Mouse (Mus musculus): ENCODE data around the gene Fam166a. TPM values are rescaled to one million over a fixed set of nuclear protein-coding genes. Genes with fewer than 3 reads are reported as not detected.

The Fam166a gene
- polyA plus RNA-seq, 1 experiment from 2014 or later = 1.4 TPM

GRCm38 (mm10) chr2:25211121-25211670, 7.3 kb upstream of the Fam166a start, which contains the start of gene Nelfb:
Gene Nelfb (minus strand): TSS chr2:25211489.
- H3K27ac ChIP-seq (replicated peaks) = peak within 1 kb of the TSS; percentile 98
- no peaks in the 10 kb centered on the region for H3K9me3 ChIP-seq
- peak within 1 kb of the TSS; percentile 96 for H3K4me3 ChIP-seq
- under 1% methylated on average over 44 of the region's 44 CpGs for WGBS
- peaks cover 25% of the 10 kb centered on the region for H3K27me3 ChIP-seq (replicated peaks; ENCODE audit: low read depth, poor library complexity, severe bottlenecking)
- peaks cover 19% of the 10 kb centered on the region for H3K4me1 ChIP-seq
- peaks cover 35% of the 10 kb centered on the region for H3K36me3 ChIP-seq (replicated peaks)
- DNase-seq (ENCODE audit: low spot score) = peak; percentile 95

- peaks cover 19% of the 10 kb centered on the region for H3K4me1 ChIP-seq
- DNase-seq (ENCODE audit: low spot score) = no peak
- no peak overlapping the region for H3K4me3 ChIP-seq
- 67% methylated on average over 23 of the region's 23 CpGs for WGBS
- no peaks in the 10 kb centered on the region for H3K9me3 ChIP-seq
- peaks cover 13% of the 10 kb centered on the region for H3K36me3 ChIP-seq (replicated peaks)
- peaks cover 25% of the 10 kb centered on the region for H3K27me3 ChIP-seq (replicated peaks; ENCODE audit: low read depth, poor library complexity, severe bottlenecking)
- H3K27ac ChIP-seq (replicated peaks) = no peak overlapping the region
These were observed 5.2 kb upstream of the Fam166a start for GRCm38 (mm10) chr2:25213266-25213865.

DNA sequence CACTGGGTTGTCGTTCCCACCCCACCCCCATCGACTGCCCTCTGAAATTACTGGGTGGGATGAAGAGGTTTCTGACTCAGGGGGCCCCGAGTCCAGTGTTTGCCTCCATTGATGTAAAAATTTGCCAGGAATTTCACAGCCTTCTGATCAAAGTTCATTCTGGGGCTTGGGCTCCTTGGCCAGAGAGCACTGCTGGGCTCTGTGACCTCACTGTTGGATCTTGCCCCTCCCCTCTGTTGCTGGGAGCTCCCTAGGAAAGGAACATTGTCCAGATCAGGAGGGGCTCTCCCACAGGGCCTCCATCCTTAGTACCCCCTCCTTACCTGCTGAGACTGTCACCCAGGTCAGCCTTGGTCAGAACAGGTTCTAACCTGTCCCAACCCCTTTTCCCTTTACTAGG, 4.1 kb upstream of the Fam166a start, which contains the start of gene Stpg3:
Gene Stpg3, minus strand, starts transcription at position 194 of the 400 bp plus-strand sequence.
- H3K36me3 ChIP-seq (replicated peaks) = peaks cover 5% of the 10 kb centered on the region; the same call in 1 of the 2 replicates
- 70% methylated on average over 3 of the region's 3 CpGs for WGBS
- H3K27ac ChIP-seq (replicated peaks) = no peak within 1 kb of the TSS
- H3K27me3 ChIP-seq (replicated peaks; ENCODE audit: low read depth, poor library complexity, severe bottlenecking) = peaks cover 25% of the 10 kb centered on the region
- no peaks in the 10 kb centered on the region for H3K9me3 ChIP-seq
- H3K4me1 ChIP-seq = peaks cover 19% of the 10 kb centered on the region
- DNase-seq (ENCODE audit: low spot score) = no peak
- no peak within 1 kb of the TSS for H3K4me3 ChIP-seq

- H3K27ac ChIP-seq (replicated peaks) = no peak overlapping the region
- H3K4me1 ChIP-seq = no peaks in the 10 kb centered on the region
- H3K9me3 ChIP-seq = no peaks in the 10 kb centered on the region
- H3K36me3 ChIP-seq (replicated peaks) = peaks cover 14% of the 10 kb centered on the region
- no peak overlapping the region for H3K4me3 ChIP-seq
- no peak for DNase-seq (ENCODE audit: low spot score)
- 63% methylated on average over 2 of the region's 2 CpGs for WGBS
- peaks cover 18% of the 10 kb centered on the region for H3K27me3 ChIP-seq (replicated peaks; ENCODE audit: low read depth, poor library complexity, severe bottlenecking)
These were observed 879 bp upstream of the Fam166a start for GRCm38 (mm10) chr2:25217666-25218065.

DNA sequence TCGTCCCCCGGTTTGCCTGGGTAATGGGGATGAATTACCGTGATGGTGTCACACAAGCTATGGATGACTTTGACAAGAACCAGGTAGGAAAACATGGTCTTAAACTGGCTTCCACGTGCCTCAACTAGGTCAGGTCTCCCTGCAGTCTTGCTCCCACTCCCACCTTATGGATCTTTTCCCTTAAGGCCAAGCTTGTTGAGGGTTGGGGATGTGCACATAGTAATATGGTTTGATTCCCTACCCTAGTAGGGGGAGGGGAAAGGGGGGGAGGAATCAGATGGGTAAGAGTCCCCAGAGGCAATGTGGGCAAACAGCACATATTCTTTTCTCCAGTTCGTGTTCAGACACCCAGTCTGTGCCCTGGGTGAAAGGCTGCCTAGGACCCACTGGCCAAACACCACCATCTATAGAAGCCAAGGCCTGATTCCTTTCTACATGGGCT, 2.8 kb downstream of the Fam166a start:
- DNase-seq (ENCODE audit: low spot score) = no peak
- WGBS = 70% methylated on average over 5 of the region's 5 CpGs

GRCm38 (mm10) chr2:25223681-25224491, 5.3 kb downstream of the Fam166a start:
- 1% methylated on average over 53 of the region's 53 CpGs for WGBS
- H3K9me3 ChIP-seq = no peaks in the 10 kb centered on the region
- H3K27me3 ChIP-seq (replicated peaks; ENCODE audit: low read depth, poor library complexity, severe bottlenecking) = no peaks in the 10 kb centered on the region
- peaks cover 26% of the 10 kb centered on the region for H3K36me3 ChIP-seq (replicated peaks)
- DNase-seq (ENCODE audit: low spot score) = no peak
- peaks cover 26% of the 10 kb centered on the region for H3K4me1 ChIP-seq
- peak overlapping the region; percentile 93 for H3K27ac ChIP-seq (replicated peaks)
- peak overlapping the region; percentile 84 for H3K4me3 ChIP-seq

More for the DNA sequence above, 2.8 kb downstream of the Fam166a start:
- Histone ChIP-seq H3K4me1 (peaks cover 17% of the 10 kb centered on the region), H3K27ac (replicated peaks) (no peak overlapping the region), H3K9me3 (no peaks in the 10 kb centered on the region), H3K4me3 (no peak overlapping the region), H3K27me3 (replicated peaks; ENCODE audit: low read depth, poor library complexity, severe bottlenecking) (no peaks in the 10 kb centered on the region), H3K36me3 (replicated peaks) (peaks cover 26% of the 10 kb centered on the region)

GRCm38 (mm10) chr2:25224492-25224765, 5.9 kb downstream of the Fam166a start, which contains the start of gene Tubb4b:
Gene Tubb4b (minus strand): TSS chr2:25224702.
- Histone ChIP-seq H3K9me3 (no peaks in the 10 kb centered on the region), H3K27ac (replicated peaks) (peak within 1 kb of the TSS; percentile 93)
- under 1% methylated on average over 17 of the region's 17 CpGs for WGBS

GRCm38 (mm10) chr2:25224766-25225752, 6.5 kb downstream of the Fam166a start:
- Histone ChIP-seq H3K4me1 (peaks cover 29% of the 10 kb centered on the region), H3K4me3 (peak overlapping the region; percentile 84), H3K27me3 (replicated peaks; ENCODE audit: low read depth, poor library complexity, severe bottlenecking) (peaks cover under 1% of the 10 kb centered on the region; the same call in 1 of the 2 replicates), H3K9me3 (no peaks in the 10 kb centered on the region), H3K36me3 (replicated peaks) (peaks cover 26% of the 10 kb centered on the region), H3K27ac (replicated peaks) (peak overlapping the region; percentile 91)
- WGBS = 2% methylated on average over 41 of the region's 41 CpGs
- peak; percentile 98 for DNase-seq (ENCODE audit: low spot score)

More at GRCm38 (mm10) chr2:25224492-25224765, 5.9 kb downstream of the Fam166a start, which contains the start of gene Tubb4b:
- DNase-seq (ENCODE audit: low spot score) = no peak
- Histone ChIP-seq H3K27me3 (replicated peaks; ENCODE audit: low read depth, poor library complexity, severe bottlenecking) (no peaks in the 10 kb centered on the region), H3K4me1 (peaks cover 29% of the 10 kb centered on the region), H3K4me3 (peak within 1 kb of the TSS; percentile 84), H3K36me3 (replicated peaks) (peaks cover 26% of the 10 kb centered on the region)

DNA sequence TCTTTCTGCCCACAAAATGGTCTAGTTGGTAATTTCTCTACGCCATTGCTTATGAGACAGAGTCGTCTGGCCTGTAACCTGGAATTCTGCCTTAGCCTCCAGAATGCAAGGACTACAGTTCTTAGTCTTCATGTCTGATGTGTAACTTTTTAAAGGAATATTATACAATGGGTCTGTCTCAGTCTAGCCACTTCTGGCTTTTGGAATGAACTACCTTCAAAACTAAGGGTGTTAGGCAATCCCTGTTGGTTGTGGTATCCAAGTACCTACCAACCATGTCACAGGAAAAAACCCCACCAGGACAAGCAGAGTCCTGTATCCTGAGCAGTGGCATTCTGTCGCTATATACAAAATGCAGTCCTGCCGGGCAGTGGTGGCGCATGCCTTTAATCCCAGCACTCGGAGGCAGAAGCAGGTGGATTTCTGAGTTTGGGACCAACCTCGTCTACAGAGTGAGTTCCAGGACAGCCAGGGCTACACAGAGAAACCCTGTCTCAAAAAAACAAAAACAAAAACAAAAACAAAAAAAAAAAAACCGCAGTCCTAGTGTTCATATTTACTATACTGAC, 7.3 kb downstream of the Fam166a start:
- Histone ChIP-seq H3K4me3 (peak overlapping the region; percentile 84), H3K36me3 (replicated peaks) (peaks cover 26% of the 10 kb centered on the region), H3K4me1 (peaks cover 29% of the 10 kb centered on the region), H3K9me3 (no peaks in the 10 kb centered on the region), H3K27me3 (replicated peaks; ENCODE audit: low read depth, poor library complexity, severe bottlenecking) (peaks cover 8% of the 10 kb centered on the region), H3K27ac (replicated peaks) (peak overlapping the region; percentile 91)
- no peak for DNase-seq (ENCODE audit: low spot score)
- WGBS = 75% methylated on average over 8 of the region's 8 CpGs

DNA sequence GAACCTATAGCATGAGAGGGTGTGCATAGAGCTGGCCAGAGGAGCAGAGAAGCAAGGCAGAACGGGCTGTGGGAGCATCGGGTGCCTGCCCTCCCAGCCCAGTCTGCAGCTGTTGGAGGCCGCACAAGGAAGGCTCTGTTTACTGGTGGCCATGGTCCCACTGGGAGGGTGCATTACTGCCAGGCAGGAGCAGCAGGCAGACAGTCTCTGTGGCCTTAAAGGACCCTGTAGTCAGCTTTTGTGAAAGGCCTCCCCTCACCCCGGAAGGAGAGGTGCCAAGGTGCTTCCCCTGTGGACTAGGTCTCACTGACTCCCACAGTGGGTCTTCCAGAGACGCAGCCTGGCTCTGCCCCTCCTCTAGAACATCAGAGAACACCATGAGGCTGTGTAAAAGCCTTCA, 8.3 kb downstream of the Fam166a start:
- H3K9me3 ChIP-seq = no peaks in the 10 kb centered on the region
- peak overlapping the region; percentile 7; the same call in 1 of the 2 replicates for H3K27ac ChIP-seq (replicated peaks)
- no peak for DNase-seq (ENCODE audit: low spot score)

GRCm38 (mm10) chr2:25227406-25227805, 8.9 kb downstream of the Fam166a start:
- Histone ChIP-seq H3K4me1 (peaks cover 29% of the 10 kb centered on the region), H3K36me3 (replicated peaks) (peaks cover 12% of the 10 kb centered on the region), H3K27ac (replicated peaks) (no peak overlapping the region), H3K4me3 (no peak overlapping the region), H3K9me3 (no peaks in the 10 kb centered on the region), H3K27me3 (replicated peaks; ENCODE audit: low read depth, poor library complexity, severe bottlenecking) (peaks cover 24% of the 10 kb centered on the region)
- DNase-seq (ENCODE audit: low spot score) = no peak
- WGBS = 93% methylated on average over 4 of the region's 4 CpGs

More for the DNA sequence above, 8.3 kb downstream of the Fam166a start:
- 76% methylated on average over 5 of the region's 5 CpGs for WGBS
- Histone ChIP-seq H3K4me1 (peaks cover 29% of the 10 kb centered on the region), H3K36me3 (replicated peaks) (peaks cover 18% of the 10 kb centered on the region), H3K27me3 (replicated peaks; ENCODE audit: low read depth, poor library complexity, severe bottlenecking) (peaks cover 18% of the 10 kb centered on the region), H3K4me3 (no peak overlapping the region)

All from embryonic facial prominence, embryonic 10.5 days (tissue).